Mouse (Mus musculus): Measurements from ENCODE around the gene Tcta. TPM values are rescaled to one million over a fixed set of nuclear protein-coding genes. Genes with fewer than 3 reads are reported as not detected.

Tcta gene
- 59.0 and 105 TPM in 2 replicates for polyA plus RNA-seq (2012; rRNA removed; ENCODE audit: low replicate concordance)

DNA sequence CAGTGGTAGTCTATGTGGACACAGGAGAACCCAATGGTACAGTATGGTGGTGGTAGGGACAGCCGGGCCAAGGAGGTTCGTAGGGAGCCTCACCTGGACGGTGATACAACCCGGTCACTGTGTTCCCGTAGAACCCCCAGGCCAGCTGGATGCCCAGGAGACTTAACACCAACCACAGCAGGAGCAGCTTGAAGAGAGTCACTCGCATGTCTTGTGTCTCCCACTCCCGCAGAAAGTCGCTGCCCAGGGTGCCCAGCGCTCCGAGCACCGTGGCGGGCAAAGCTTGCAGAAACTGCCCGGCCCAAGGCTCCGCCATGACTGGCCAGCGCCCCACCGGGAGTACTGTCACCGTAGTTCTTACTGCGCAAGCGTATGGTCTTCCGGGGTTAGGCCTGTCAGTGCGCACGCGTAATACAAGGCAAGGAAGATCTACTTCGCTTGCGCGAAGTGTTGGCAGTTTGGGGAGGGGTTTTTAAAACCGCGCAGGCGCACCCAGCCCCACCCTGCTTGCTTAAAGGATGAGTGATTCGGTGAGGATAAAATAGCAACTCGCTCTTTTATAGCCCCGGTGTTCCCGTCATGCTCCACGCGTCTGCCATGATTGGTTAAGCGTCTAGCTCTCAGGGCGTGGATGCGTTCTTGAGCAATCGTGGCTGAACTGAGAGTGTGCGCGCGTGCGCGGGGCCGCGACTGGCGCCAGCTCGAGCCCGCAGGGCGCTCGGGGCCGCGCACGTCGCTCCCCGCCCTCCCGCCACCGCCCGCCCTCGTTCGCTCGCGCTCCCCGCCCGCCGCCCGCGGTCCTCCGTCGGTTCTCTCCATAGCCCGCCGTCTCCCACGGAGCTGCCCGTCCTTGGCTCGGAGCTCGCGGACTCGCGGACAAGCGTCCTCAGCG is at the start of gene Tcta, which contains the start of gene Rhoa:
Gene Tcta, minus strand, starts transcription at position 532 of the 892 bp plus-strand sequence.
Gene Rhoa, plus strand, starts transcription at position 501 of the 892 bp plus-strand sequence.

DNA sequence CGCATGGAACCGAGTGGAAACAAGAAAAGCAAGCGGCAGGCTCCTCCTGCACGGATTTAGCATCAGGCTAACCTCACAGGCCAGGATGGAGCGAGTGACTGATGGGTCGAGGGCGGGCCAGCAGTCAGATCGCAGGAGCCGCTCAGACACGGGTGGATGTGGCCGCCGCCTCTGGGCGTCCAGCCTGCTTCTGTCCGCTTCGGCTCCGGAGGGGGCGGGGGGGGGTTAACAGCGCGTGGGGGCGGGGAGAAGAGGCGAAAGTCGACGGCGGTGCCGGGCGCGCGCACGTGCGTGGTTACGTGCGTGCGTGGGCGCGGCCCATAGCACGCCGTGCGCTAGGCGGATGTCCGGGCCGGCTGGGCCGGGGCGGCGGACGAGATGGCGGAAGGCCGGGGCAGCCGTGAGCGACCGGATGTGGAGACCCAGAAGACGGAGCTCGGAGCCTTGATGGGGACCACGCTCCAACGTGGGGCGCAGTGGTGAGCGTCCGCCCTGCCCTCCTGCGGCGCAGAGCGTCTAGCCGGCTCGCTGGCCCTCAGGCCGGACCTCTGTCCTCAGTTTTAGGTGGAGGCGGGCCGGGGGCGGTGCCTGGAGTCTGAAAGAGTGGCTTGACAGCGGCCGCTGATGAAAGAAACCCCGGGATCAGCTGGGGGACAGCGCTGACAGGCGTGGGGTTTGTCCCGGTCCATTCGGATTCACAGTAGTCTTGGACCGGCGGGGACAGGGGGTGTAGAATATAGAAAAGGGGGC is 41.8 kb upstream of the Tcta start, which contains the start of gene Usp4:
Gene Usp4, plus strand, starts transcription at position 314 of the 750 bp plus-strand sequence.

GRCm38 (mm10) chr9:108338886-108339781 is 33.2 kb upstream of the Tcta start, which contains the start of gene Gpx1:
Gpx1 (plus strand) TSS chr9:108338903.

GRCm38 (mm10) chr9:108296453-108297355 is 9.3 kb downstream of the Tcta start, which contains the start of gene Amt:
Amt (plus strand) TSS chr9:108296853.

DNA sequence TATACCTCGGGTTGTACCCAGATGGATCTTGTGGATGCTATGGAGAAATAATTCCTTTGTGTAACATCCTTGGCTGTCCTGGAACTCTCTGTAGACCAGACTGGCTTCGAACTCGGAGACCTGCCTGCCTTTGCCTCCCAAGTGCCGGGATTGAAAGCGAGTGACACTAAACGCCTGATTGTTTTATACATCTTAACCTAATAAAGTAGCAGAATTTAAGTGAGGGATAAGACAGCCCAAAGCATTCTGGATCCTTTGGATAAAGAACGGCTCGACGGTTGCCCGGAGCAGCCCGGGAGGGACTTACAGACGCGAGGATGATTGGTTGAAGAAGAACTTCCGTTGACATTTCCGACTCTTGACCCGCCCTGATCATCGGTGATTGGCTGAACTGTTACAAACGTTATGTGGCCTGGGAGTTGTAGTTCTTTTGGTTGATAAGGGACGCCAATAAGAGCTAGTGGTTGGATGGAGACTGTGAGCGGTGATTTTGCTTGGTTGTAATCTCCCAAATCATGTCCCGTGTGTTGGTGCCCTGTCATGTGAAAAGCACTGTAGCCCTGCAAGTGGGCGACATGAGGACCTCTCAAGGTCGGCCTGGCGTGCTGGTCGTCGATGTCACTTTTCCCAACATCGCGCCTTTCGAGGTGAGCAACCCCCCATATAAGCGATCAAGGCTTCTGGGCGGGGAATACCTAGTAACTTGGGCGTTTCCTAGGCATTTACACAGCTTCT is 15.8 kb downstream of the Tcta start, which contains the start of gene Nicn1:
Gene Nicn1, plus strand, starts transcription at position 414 of the 735 bp plus-strand sequence.

DNA sequence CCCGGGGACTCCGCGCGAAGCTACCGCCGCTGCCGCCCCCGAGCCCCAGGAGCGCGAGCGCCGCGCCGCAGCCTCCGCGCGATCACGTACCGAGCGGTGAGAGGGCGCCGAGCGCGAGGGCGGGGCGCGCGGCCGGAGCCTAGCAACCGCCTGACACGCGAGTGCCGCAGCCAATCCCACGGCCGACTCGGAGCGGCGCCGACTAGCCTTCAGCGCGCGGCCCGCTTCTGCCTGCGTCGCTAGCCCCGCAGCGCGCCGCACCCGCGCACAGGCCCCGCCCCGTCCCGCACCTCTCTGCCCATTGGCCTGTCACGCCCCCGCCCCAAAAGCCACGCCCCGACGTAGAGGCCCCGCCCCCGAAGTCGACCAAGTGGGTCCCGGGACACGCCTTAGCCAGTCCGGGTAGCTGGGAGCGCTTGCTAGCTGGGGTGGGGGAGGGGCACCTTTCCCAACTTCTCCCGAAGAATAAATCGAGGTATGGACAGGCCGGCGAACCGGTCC is 42.2 kb downstream of the Tcta start, which contains the start of gene Dag1:
Gene Dag1, minus strand, starts transcription at position 269 of the 501 bp plus-strand sequence.

Other genes with a start within 250 kb of the Tcta start
- gene Mst1, start 225.7 kb downstream of the Tcta start, polyA plus RNA-seq (2012; rRNA removed; ENCODE audit: low replicate concordance) = 0.21 and 0.37 TPM in 2 replicates
- 81.1 and 94.8 TPM in 2 replicates for gene Rnf123, start 222.8 kb downstream of the Tcta start, polyA plus RNA-seq (2012; rRNA removed; ENCODE audit: low replicate concordance)
- 101 and 116 TPM in 2 replicates for gene Apeh, start 211.6 kb downstream of the Tcta start, polyA plus RNA-seq (2012; rRNA removed; ENCODE audit: low replicate concordance)
- 0.29 and 1.1 TPM in 2 replicates for gene Bsn, start 115.8 kb downstream of the Tcta start, polyA plus RNA-seq (2012; rRNA removed; ENCODE audit: low replicate concordance)
- 65.0 and 108 TPM in 2 replicates for gene Dag1, start 42.2 kb downstream of the Tcta start, polyA plus RNA-seq (2012; rRNA removed; ENCODE audit: low replicate concordance)
- gene Nicn1, start 15.7 kb downstream of the Tcta start, polyA plus RNA-seq (2012; rRNA removed; ENCODE audit: low replicate concordance) = 32.6 and 34.7 TPM in 2 replicates
- gene Amt, start 9.3 kb downstream of the Tcta start, polyA plus RNA-seq (2012; rRNA removed; ENCODE audit: low replicate concordance) = 6.7 and 22.0 TPM in 2 replicates
- 192 and 239 TPM in 2 replicates for gene Rhoa, start within 50 bp of the Tcta start, polyA plus RNA-seq (2012; rRNA removed; ENCODE audit: low replicate concordance)
- gene Gpx1, start 32.7 kb upstream of the Tcta start, polyA plus RNA-seq (2012; rRNA removed; ENCODE audit: low replicate concordance) = 1,212 and 1,799 TPM in 2 replicates
- gene Usp4, start 41.7 kb upstream of the Tcta start, polyA plus RNA-seq (2012; rRNA removed; ENCODE audit: low replicate concordance) = 82.2 and 92.5 TPM in 2 replicates
- 0.21 and 0.27 TPM in 2 replicates for gene 1700102P08Rik, start 86.6 kb upstream of the Tcta start, polyA plus RNA-seq (2012; rRNA removed; ENCODE audit: low replicate concordance)
- gene Ccdc36, start 122.3 kb upstream of the Tcta start, polyA plus RNA-seq (2012; rRNA removed; ENCODE audit: low replicate concordance) = 0.10 TPM in 1 of 2 replicates, not detected in the other
- gene BC048562, start 130.3 kb upstream of the Tcta start, polyA plus RNA-seq (2012; rRNA removed; ENCODE audit: low replicate concordance) = not detected in 2 replicates
- 20.4 and 34.4 TPM in 2 replicates for gene Ccdc71, start 154.4 kb upstream of the Tcta start, polyA plus RNA-seq (2012; rRNA removed; ENCODE audit: low replicate concordance)
- gene Klhdc8b, start 155.4 kb upstream of the Tcta start, polyA plus RNA-seq (2012; rRNA removed; ENCODE audit: low replicate concordance) = 70.2 and 91.7 TPM in 2 replicates
- 223 and 264 TPM in 2 replicates for gene Lamb2, start 173.6 kb upstream of the Tcta start, polyA plus RNA-seq (2012; rRNA removed; ENCODE audit: low replicate concordance)
- gene Usp19, start 184.4 kb upstream of the Tcta start, polyA plus RNA-seq (2012; rRNA removed; ENCODE audit: low replicate concordance) = 179 and 216 TPM in 2 replicates
- gene Qars, start 201.5 kb upstream of the Tcta start, polyA plus RNA-seq (2012; rRNA removed; ENCODE audit: low replicate concordance) = 172 and 318 TPM in 2 replicates
- 93.6 and 129 TPM in 2 replicates for gene Qrich1, start 210.6 kb upstream of the Tcta start, polyA plus RNA-seq (2012; rRNA removed; ENCODE audit: low replicate concordance)

Measured in subcutaneous adipose tissue, adult 2 months (tissue).